Mouse (Mus musculus) megakaryocyte, embryonic 14.5 days (primary cell): Measurements from ENCODE around the gene Tomm20.

Experiments
- FLI1 ChIP-seq: IDR thresholded peaks from 2 replicates; pipeline ENCODE4 v1.6.1; 2012; ENCODE audit warnings: low read length, inconsistent platforms, mixed read lengths
- GATA1 ChIP-seq: IDR thresholded peaks from 3 replicates; pipeline ENCODE4 v1.6.1; 2012; ENCODE audit warnings: mixed read lengths, low read length, inconsistent platforms, borderline replicate concordance

GRCm38 (mm10) chr8:126928755-126929505, 16.7 kb downstream of the Tomm20 start:
- TF ChIP-seq GATA1 (no peak), FLI1 (no peak)
